Mouse (Mus musculus) cerebellum, adult 2 months (tissue): Measurements from ENCODE around the gene Pomp. TPM values are rescaled to one million over a fixed set of nuclear protein-coding genes. Genes with fewer than 3 reads are reported as not detected.

Source experiments
- DNase-seq, 2 experiments: peaks; one replicate each; pipeline ENCODE4 v3.0.0; 2021
- H3K27ac ChIP-seq: fragments of 200-500 bp; 2 replicates; pipeline ENCODE4 v1.5.1; 2012; ENCODE audit warnings: low read length, control low read depth, inconsistent platforms; ENCODE audit not compliant: insufficient read depth
- H3K27me3 ChIP-seq: fragments of 200-500 bp; 2 replicates; pipeline ENCODE4 v1.6.1; 2012; ENCODE audit warnings: inconsistent platforms, mild to moderate bottlenecking, low read length, moderate library complexity; ENCODE audit not compliant: control insufficient read depth, insufficient read depth
- H3K4me1 ChIP-seq: fragments of 200-500 bp; 2 replicates; pipeline ENCODE4 v1.6.1; 2011; ENCODE audit warnings: low read length; ENCODE audit not compliant: control insufficient read depth, insufficient read depth
- H3K4me3 ChIP-seq: fragments of 200-500 bp; replicated peaks from 2 replicates; pipeline ENCODE3; 2011; ENCODE audit warnings: mild to moderate bottlenecking, low read depth, low read length, control low read depth; ENCODE audit not compliant: insufficient read depth
- CTCF ChIP-seq: fragments of 200-500 bp; IDR thresholded peaks from 2 replicates; pipeline ENCODE4 v1.5.1; 2011; ENCODE audit warnings: low read depth, mild to moderate bottlenecking, control low read depth, low read length, moderate library complexity, borderline replicate concordance; ENCODE audit not compliant: insufficient read depth
- POLR2A ChIP-seq: fragments of 200-500 bp; IDR thresholded peaks from 2 replicates; pipeline ENCODE4 v1.6.1; 2011; ENCODE audit warnings: low read length, control low read depth, borderline replicate concordance; ENCODE audit not compliant: insufficient read depth
- WGBS: fragments of 180-500 bp; shearing (Covaris S2); methylation state at CpG from one replicate; pipeline ENCODE4 v1.1.7; 2018; 5-methylcytosine and 5-hydroxymethylcytosine counted together
- polyA plus RNA-seq: library from polyadenylated mRNA; depleted of rRNA; stranded (reverse); fragments of >200 nt; gene quantifications from 2 replicates; pipeline ENCODE4 v1.2.3, GENCODE M21; 2012

The Pomp gene
- polyA plus RNA-seq, 1 experiment, result 260 TPM

GRCm38 (mm10) chr5:147843340-147843739, 16.9 kb upstream of the Pomp start:
- no peak overlapping the region for H3K4me3 ChIP-seq
- H3K4me1 ChIP-seq, result no peaks in the 10 kb centered on the region
- TF ChIP-seq CTCF, result no peak
- TF ChIP-seq POLR2A, result no peak
- no peaks in the 10 kb centered on the region for H3K27me3 ChIP-seq
- H3K27ac ChIP-seq, result no peak overlapping the region
- 43% methylated on average over 7 of the region's 7 CpGs for WGBS
- DNase-seq, result no peak

GRCm38 (mm10) chr5:147845319-147845718, 14.9 kb upstream of the Pomp start:
- no peak for TF ChIP-seq CTCF
- TF ChIP-seq POLR2A, result no peak
- 76% methylated on average over 3 of the region's 3 CpGs for WGBS

GRCm38 (mm10) chr5:147847361-147847760, 12.9 kb upstream of the Pomp start:
- 23% methylated on average over 5 of the region's 5 CpGs for WGBS
- no peaks in the 10 kb centered on the region for H3K27me3 ChIP-seq
- H3K4me3 ChIP-seq, result no peak overlapping the region
- TF ChIP-seq POLR2A (no peak), CTCF (no peak)
- H3K4me1 ChIP-seq, result no peaks in the 10 kb centered on the region
- no peak overlapping the region for H3K27ac ChIP-seq
- no peak for DNase-seq

More at GRCm38 (mm10) chr5:147845319-147845718, 14.9 kb upstream of the Pomp start:
- DNase-seq, result no peak
- H3K4me3 ChIP-seq, result no peak overlapping the region
- no peaks in the 10 kb centered on the region for H3K27me3 ChIP-seq
- no peaks in the 10 kb centered on the region for H3K4me1 ChIP-seq
- H3K27ac ChIP-seq, result no peak overlapping the region

- no peak overlapping the region for H3K4me3 ChIP-seq
- no peaks in the 10 kb centered on the region for H3K27me3 ChIP-seq
- H3K4me1 ChIP-seq, result no peaks in the 10 kb centered on the region
- 23% methylated on average over 16 of the region's 16 CpGs for WGBS
- peak; percentile 46 to 68 for DNase-seq
- H3K27ac ChIP-seq, result no peak overlapping the region
- TF ChIP-seq POLR2A, result no peak
- TF ChIP-seq CTCF, result peak; percentile 71
Observed at GRCm38 (mm10) chr5:147848164-147848863, 11.9 kb upstream of the Pomp start.

GRCm38 (mm10) chr5:147850194-147850593, 10.1 kb upstream of the Pomp start:
- DNase-seq, result no peak
- no peak for TF ChIP-seq POLR2A
- no peak for TF ChIP-seq CTCF
- Histone ChIP-seq H3K27me3 (no peaks in the 10 kb centered on the region), H3K4me3 (no peak overlapping the region), H3K4me1 (no peaks in the 10 kb centered on the region), H3K27ac (no peak overlapping the region)
- WGBS, result 42% methylated on average over 7 of the region's 7 CpGs

GRCm38 (mm10) chr5:147860076-147860448, 199 bp upstream of the Pomp start:
- H3K4me3 ChIP-seq, result peak overlapping the region; percentile 98
- TF ChIP-seq POLR2A (no peak), CTCF (no peak)
- peak overlapping the region; percentile 81 for H3K27ac ChIP-seq
- under 1% methylated on average over 18 of the region's 18 CpGs for WGBS
- H3K4me1 ChIP-seq, result peaks cover 11% of the 10 kb centered on the region
- DNase-seq, result no peak
- no peaks in the 10 kb centered on the region for H3K27me3 ChIP-seq

GRCm38 (mm10) chr5:147868674-147869073, 8.4 kb downstream of the Pomp start:
- DNase-seq, result no peak
- H3K4me3 ChIP-seq, result no peak overlapping the region
- H3K27ac ChIP-seq, result no peak overlapping the region
- no peak for TF ChIP-seq CTCF
- no peak for TF ChIP-seq POLR2A
- H3K27me3 ChIP-seq, result no peaks in the 10 kb centered on the region
- H3K4me1 ChIP-seq, result no peaks in the 10 kb centered on the region
- 95% methylated on average over 4 of the region's 4 CpGs for WGBS

GRCm38 (mm10) chr5:147869568-147869967, 9.3 kb downstream of the Pomp start:
- no peaks in the 10 kb centered on the region; the same call in 1 of the 2 replicates for H3K4me1 ChIP-seq
- no peak for TF ChIP-seq CTCF
- no peak for TF ChIP-seq POLR2A
- no peak overlapping the region for H3K27ac ChIP-seq
- H3K4me3 ChIP-seq, result no peak overlapping the region
- no peak for DNase-seq
- WGBS, result 92% methylated on average over 6 of the region's 6 CpGs
- H3K27me3 ChIP-seq, result no peaks in the 10 kb centered on the region

- Histone ChIP-seq H3K27me3 (no peaks in the 10 kb centered on the region), H3K27ac (no peak overlapping the region), H3K4me3 (no peak overlapping the region), H3K4me1 (no peaks in the 10 kb centered on the region; the same call in 1 of the 2 replicates)
- TF ChIP-seq CTCF, result no peak
- no peak for DNase-seq
- 79% methylated on average over 1 of the region's 1 CpGs for WGBS
Observed at GRCm38 (mm10) chr5:147870296-147870695, 10.0 kb downstream of the Pomp start.
